Mouse (Mus musculus) bone marrow macrophage, adult 2 months (primary cell): ENCODE measurements around the gene Lrch1. TPM values are rescaled to one million over a fixed set of nuclear protein-coding genes. Genes with fewer than 3 reads are reported as not detected.

Experiments
- H3K27ac ChIP-seq: 2 replicates; pipeline ENCODE4 v1.5.1; 2012; ENCODE audit warnings: low read depth, low read length; ENCODE audit not compliant: insufficient read depth
- H3K4me1 ChIP-seq: 2 replicates; pipeline ENCODE4 v1.6.1; 2012; ENCODE audit warnings: low read length; ENCODE audit not compliant: control insufficient read depth, insufficient read depth
- H3K4me3 ChIP-seq: 2 replicates; pipeline ENCODE4 v1.5.1; 2012; ENCODE audit warnings: mild to moderate bottlenecking, low read length, moderate library complexity; ENCODE audit not compliant: insufficient read depth
- CTCF ChIP-seq: IDR thresholded peaks from 2 replicates; pipeline ENCODE4 v1.5.1; 2012; ENCODE audit warnings: low read depth, mild to moderate bottlenecking, low read length, moderate library complexity
- POLR2A ChIP-seq: IDR thresholded peaks from 2 replicates; pipeline ENCODE4 v1.6.1; 2012; ENCODE audit warnings: mild to moderate bottlenecking, low read depth, low read length, borderline replicate concordance
- polyA plus RNA-seq: library from polyadenylated mRNA; stranded (reverse); fragments of >200 nt; gene quantifications from 2 replicates; pipeline ENCODE4 v1.2.4, GENCODE M21; 2012; ENCODE audit not compliant: missing spikeins, insufficient read depth, insufficient read length

The Lrch1 gene
- polyA plus RNA-seq, 1 experiment = 21.8 TPM

DNA sequence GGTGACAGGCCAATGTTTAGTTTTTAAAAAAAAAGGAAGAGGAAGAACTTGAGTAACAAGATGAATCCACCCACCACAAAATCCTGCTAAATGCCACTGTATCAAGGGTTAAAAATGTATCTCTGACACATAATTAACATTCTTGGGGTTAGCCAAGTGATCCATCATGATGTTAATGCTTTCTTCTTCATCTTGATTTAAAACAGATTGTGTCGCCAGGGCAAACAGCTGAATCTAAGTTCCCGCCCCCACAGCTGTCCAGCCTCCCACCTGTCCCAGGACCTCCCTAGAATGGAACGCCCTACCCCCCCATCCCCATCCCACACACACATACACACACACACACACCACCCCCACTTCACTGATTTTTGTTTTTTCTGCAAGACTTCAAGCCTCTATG lies 64.9 kb downstream of the Lrch1 start:
- peaks cover 19% of the 10 kb centered on the region for H3K4me1 ChIP-seq
- H3K4me3 ChIP-seq = no peak overlapping the region
- no peak overlapping the region for H3K27ac ChIP-seq
- TF ChIP-seq CTCF = no peak
- no peak for TF ChIP-seq POLR2A

DNA sequence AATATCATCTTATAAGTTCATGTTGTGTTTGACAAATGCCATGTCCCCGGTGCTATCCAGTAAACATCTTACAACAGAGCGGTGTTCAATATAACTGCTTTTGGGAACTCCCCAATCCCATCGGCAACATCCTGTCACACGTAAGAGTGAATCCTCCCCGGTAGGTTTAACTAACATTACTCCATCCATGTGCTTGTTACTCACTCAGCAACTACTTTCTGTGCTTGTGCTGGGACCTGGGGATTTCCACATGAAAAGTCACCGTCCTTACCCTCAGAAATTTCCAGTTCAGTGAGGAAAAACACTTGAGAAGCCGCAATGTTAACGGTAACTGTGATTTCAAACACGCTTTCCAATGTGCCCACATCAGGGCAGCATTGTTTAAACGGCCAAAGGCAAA lies 66.8 kb downstream of the Lrch1 start:
- Histone ChIP-seq H3K27ac (no peak overlapping the region), H3K4me1 (peaks cover 21% of the 10 kb centered on the region), H3K4me3 (no peak overlapping the region)
- TF ChIP-seq CTCF (no peak), POLR2A (no peak)

DNA sequence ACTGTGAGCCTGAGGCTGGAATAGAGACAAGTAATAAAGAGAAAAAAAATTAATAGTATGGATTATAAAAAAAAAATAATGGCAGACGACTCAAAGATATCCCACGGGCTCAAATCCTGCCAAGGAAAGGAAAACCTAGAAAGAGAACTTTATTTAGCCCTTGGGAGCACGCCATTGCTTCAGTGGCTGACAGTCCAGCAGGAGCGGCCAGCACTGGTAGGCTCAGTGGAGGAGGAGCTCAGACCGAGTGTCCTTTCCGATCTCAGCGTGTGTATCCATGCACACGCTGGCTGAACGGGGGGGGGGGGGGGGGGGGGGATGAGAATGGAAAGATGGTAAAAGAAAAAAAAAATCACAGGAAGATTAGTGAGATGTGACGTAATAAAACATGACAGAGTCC lies 68.2 kb downstream of the Lrch1 start:
- no peak overlapping the region for H3K4me3 ChIP-seq
- no peak overlapping the region for H3K27ac ChIP-seq
- TF ChIP-seq CTCF (no peak), POLR2A (no peak)
- H3K4me1 ChIP-seq = peaks cover 21% of the 10 kb centered on the region

DNA sequence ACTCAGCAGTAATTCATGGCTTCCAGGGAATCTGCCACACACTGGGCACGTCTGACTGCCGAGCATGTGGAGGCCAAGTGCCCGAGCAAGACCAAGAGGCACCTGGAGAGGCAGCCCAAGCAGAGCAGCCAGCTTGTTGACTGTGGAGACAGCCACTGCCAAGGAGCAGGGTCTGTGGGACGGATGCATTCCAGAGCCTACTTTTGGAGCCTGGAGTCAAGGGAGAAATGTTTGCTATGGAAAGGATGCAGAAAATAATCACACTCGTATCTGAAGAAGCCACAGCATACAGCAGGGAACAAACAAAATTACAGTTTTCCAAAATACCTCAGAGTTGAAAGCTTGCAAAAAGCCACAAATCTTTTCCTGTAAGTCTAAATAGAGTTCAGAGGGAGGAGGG lies 70.4 kb downstream of the Lrch1 start:
- no peak for TF ChIP-seq POLR2A
- TF ChIP-seq CTCF = no peak
- H3K27ac ChIP-seq = no peak overlapping the region
- no peak overlapping the region for H3K4me3 ChIP-seq
- peaks cover 27% of the 10 kb centered on the region for H3K4me1 ChIP-seq

DNA sequence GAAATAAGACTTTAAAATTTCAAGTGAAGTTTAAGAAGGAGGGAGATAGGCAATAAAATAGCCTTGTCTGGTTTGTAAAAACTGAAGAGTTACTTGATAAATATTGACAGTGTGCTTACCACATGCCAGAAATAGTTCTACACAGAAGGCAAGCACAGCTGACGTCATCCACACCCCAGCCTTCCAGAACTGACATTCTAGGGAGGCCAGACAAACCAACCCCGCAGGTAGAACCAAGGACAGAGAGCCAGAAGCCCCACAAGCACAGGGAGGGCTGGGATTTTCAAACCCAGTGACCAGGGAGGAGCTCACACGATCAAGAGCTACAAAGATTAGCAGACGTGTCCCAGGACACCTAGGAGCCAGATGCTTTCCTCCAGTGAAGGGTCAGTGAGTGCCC lies 76.5 kb downstream of the Lrch1 start:
- Histone ChIP-seq H3K4me3 (no peak overlapping the region), H3K27ac (no peak overlapping the region), H3K4me1 (peaks cover 46% of the 10 kb centered on the region)
- TF ChIP-seq POLR2A (no peak), CTCF (no peak)

GRCm38 (mm10) chr14:74868902-74869230 lies 78.8 kb downstream of the Lrch1 start:
- Histone ChIP-seq H3K4me1 (peaks cover 56% of the 10 kb centered on the region), H3K27ac (peak overlapping the region; percentile 14; the same call in 1 of the 2 replicates), H3K4me3 (no peak overlapping the region)
- TF ChIP-seq POLR2A (no peak), CTCF (no peak)

DNA sequence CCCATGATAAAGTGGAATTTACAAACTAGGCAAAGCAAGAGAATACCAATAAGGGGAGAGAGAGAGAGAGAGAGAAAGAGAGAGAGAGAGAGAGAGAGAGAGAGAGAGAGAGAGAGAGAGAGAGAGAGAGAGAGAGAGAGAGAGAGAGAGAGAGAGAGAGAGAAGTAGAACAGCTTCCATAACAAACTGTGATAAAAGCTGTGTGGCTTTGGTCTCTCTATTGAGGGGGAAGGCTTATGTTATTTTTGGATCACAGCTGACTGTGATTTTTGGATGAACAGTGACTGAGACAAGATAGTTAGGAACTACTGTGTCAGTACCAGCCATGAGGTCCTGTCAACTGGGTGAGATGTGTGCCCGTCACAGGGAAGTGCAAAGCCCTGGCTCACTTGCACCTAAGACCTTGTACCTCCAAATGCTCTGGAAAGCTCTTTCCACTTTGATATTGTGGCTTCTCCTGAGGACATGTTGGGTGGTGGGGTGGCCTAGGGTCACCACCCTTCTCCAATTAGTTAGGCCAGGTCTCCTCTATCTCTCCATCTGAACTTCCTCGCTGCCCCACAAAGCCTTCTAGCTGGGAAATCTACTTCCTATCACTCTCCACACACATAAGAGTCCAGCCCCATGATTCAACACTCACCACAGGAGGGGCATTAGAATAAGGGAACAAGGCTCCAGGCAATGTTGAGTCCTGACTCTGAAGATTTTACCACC lies 79.3 kb downstream of the Lrch1 start:
- peaks cover 53% of the 10 kb centered on the region for H3K4me1 ChIP-seq
- H3K4me3 ChIP-seq = no peak overlapping the region
- peak overlapping the region; percentile 43 for H3K27ac ChIP-seq
- no peak for TF ChIP-seq POLR2A
- no peak for TF ChIP-seq CTCF

- Histone ChIP-seq H3K4me3 (no peak overlapping the region), H3K27ac (no peak overlapping the region), H3K4me1 (peaks cover 44% of the 10 kb centered on the region)
- no peak for TF ChIP-seq POLR2A
- TF ChIP-seq CTCF = no peak
Observed at GRCm38 (mm10) chr14:74867076-74868042, 80.3 kb downstream of the Lrch1 start.

- Histone ChIP-seq H3K27ac (no peak overlapping the region), H3K4me3 (no peak overlapping the region), H3K4me1 (peaks cover 36% of the 10 kb centered on the region)
- TF ChIP-seq POLR2A = no peak
- TF ChIP-seq CTCF = no peak
Observed at GRCm38 (mm10) chr14:74865738-74866137, 81.9 kb downstream of the Lrch1 start.

DNA sequence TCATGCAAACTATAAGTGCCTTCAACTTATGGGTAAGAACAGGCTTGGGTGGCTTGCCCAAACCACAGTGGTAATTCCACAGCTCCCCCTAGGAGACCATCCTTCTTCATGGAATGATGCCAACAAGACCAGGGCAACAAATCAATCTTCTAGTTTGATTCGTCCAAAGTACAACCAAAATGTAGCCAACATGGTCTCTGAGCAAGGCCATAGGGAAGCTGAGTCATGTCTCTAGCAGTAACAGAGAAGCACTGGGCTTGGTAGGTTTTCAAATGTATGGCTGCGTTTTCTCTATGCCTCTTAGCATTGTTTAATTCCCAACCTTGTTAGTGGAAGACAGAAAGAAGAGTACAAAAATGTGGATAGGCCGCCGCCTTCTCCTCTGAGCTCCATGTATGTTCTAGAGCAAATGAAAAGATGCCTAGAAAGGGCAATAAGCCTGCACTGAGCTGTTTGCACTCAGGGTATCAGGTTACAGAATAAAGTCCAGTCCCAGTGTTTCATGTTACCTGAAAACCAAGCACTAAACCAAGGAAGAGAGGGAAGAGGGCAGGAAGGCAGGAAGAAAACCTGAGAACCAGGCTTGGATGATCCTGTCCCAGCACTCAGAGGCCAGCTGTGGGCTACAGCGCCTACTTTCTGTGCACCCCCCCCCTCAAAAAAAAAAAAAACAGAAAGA lies 82.7 kb downstream of the Lrch1 start:
- no peak overlapping the region for H3K4me3 ChIP-seq
- peaks cover 36% of the 10 kb centered on the region for H3K4me1 ChIP-seq
- no peak for TF ChIP-seq POLR2A
- TF ChIP-seq CTCF = no peak
- no peak overlapping the region for H3K27ac ChIP-seq
